Mouse (Mus musculus) stomach, postnatal 0 days (tissue): ENCODE measurements at regions not wholly inside any gene's neighbourhood (a gene's known extent, or its start where the extent isn't known, plus 50 kb on each side); places are given as distances from the start of the nearest gene placed in this dataset.

Experiments
- CTCF ChIP-seq: IDR thresholded peaks from 2 replicates; pipeline ENCODE4 v1.5.1; 2016; ENCODE audit warnings: antibody characterized with exemption, low read depth, mild to moderate bottlenecking, moderate library complexity
- EP300 ChIP-seq: optimal IDR thresholded peaks from 2 replicates; pipeline ENCODE3; 2016; ENCODE audit warnings: antibody characterized with exemption

GRCm38 (mm10) chr16:21293010-21293409 lies 88.5 kb downstream of the Ephb3 start:
- TF ChIP-seq CTCF: 0 out of 2 replicates have a peak, but pooled peaks have one; percentile 15
- no peak for TF ChIP-seq EP300
